Comparison of ENCODE assay signal across 1 mouse cellular context in the genomic region with DNA sequence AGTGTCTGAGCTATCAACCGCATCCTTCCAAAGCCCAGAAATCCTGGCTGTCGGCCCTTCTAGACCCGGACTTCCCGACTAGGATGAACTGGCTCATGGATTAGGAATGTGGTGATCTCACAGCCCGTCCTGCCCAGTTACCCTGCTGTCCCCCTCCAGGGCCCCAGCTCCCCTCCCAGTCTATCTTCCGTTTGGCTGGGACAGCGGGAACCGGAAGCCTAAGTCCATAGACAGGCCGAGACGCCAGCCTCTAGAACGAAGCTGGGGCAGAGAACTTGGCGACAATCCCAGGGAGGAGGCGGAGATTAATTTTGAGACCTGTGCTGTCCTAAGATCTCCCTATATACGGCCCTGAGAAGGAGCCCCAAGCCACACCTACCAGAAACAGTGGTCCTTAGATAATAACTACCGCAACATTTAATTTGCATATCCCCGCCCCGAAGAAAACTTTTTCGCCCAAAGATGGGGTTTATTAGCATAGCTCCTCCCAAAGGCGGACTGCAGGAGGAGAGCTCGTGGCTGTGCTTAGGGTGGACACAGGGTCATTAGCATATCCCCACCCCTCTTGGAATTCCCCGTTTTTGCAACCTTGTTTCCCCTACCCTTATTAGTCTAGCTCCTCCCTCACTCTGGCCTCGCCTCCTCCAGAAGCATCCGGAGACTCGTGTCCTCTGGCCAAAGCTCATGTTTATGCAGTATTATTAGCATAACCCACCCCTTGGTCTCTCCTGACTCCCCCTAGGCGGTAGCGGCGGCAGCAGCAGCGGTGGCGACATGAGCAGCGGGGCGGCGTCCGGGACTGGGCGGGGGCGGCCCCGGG.
A peak's percentile ranks its signal among the peaks of the same experiment; 100 is the strongest.
TF ChIP-seq lines count a peak whose summit lies in the region.

A gene (plus strand): TSS at position 720 of the 820 bp plus-strand sequence.

TF ChIP-seq in CH12.LX, 34 proteins besides CTCF, POLR2A, EP300 and RAD21 (continued from another document):
- TF ChIP-seq MAFK (IDR thresholded peaks at IDR 0.05; ENCODE audit: insufficient replicate concordance, low read length): no peak
- TF ChIP-seq ZC3H11A (IDR thresholded peaks at IDR 0.05; ENCODE audit: low read depth, low read length): no peak
- TF ChIP-seq PAX5 (IDR thresholded peaks at IDR 0.05; ENCODE audit: low read length): no peak
- peak; percentile 51; the same call in 1 of the 2 replicates for TF ChIP-seq HCFC1 (IDR thresholded peaks at IDR 0.05; ENCODE audit: low read depth, low read length)
- no peak for TF ChIP-seq ZNF384 (IDR thresholded peaks at IDR 0.05; ENCODE audit: low read depth, low read length)
- TF ChIP-seq MXI1 (IDR thresholded peaks at IDR 0.05; ENCODE audit: low read depth, low read length): peak; percentile 69; the same call in 1 of the 2 replicates
- peak; percentile 61 for TF ChIP-seq ELF1 (IDR thresholded peaks at IDR 0.05; ENCODE audit: low read depth, low read length)
- TF ChIP-seq SMC3 (IDR thresholded peaks at IDR 0.05; ENCODE audit: low read depth, low read length): no peak
- peak; percentile 84 for TF ChIP-seq MYC (IDR thresholded peaks at IDR 0.05; ENCODE audit: low read depth, low read length)
- peak; percentile 51 for TF ChIP-seq BHLHE40 (IDR thresholded peaks at IDR 0.05; ENCODE audit: low read depth, low read length)
- peak; percentile 8; the same call in 1 of the 2 replicates for TF ChIP-seq NRF1 (IDR thresholded peaks at IDR 0.05; ENCODE audit: low read depth, low read length)
- no peak for TF ChIP-seq MEF2A (IDR thresholded peaks at IDR 0.05; ENCODE audit: borderline replicate concordance, low read depth, low read length)
- TF ChIP-seq SIN3A (IDR thresholded peaks at IDR 0.05; ENCODE audit: low read length): peak; percentile 77
- no peak for TF ChIP-seq CHD2 (IDR thresholded peaks at IDR 0.05; ENCODE audit: low read length)
- TF ChIP-seq UBTF (IDR thresholded peaks at IDR 0.05; ENCODE audit: low read depth, low read length): no peak
- no peak; the same call in 1 of the 2 replicates for TF ChIP-seq E2F4 (IDR thresholded peaks at IDR 0.05; ENCODE audit: insufficient replicate concordance, low read depth, low read length)
- 0 out of 2 replicates have a peak, but pooled peaks have one; percentile 13 for TF ChIP-seq TCF12 (IDR thresholded peaks at IDR 0.05; ENCODE audit: low read depth, low read length)
- TF ChIP-seq JUN (IDR thresholded peaks at IDR 0.05; ENCODE audit: insufficient read depth, low read depth, low read length): no peak
- TF ChIP-seq GABPA (IDR thresholded peaks at IDR 0.05; ENCODE audit: insufficient replicate concordance, low read depth, low read length): no peak
- peak; percentile 69; the same call in 1 of the 2 replicates for TF ChIP-seq MAZ (IDR thresholded peaks at IDR 0.05; ENCODE audit: low read depth, low read length)
- TF ChIP-seq TBP (conservative IDR thresholded peaks at IDR 0.05; ENCODE audit: low read depth, low read length): peak; percentile 81
- TF ChIP-seq JUND (conservative IDR thresholded peaks at IDR 0.05; ENCODE audit: low read depth, low read length): no peak
- TF ChIP-seq ZMIZ1 (IDR thresholded peaks at IDR 0.05; ENCODE audit: low read depth, low read length): 0 out of 2 replicates have a peak, but pooled peaks have one; percentile 46
- no peak for TF ChIP-seq POLR2AphosphoS2 (IDR thresholded peaks at IDR 0.05; ENCODE audit: low read depth, low read length)
- TF ChIP-seq USF1 (IDR thresholded peaks at IDR 0.05; ENCODE audit: low read depth, low read length): no peak
- no peak for TF ChIP-seq RCOR1 (conservative IDR thresholded peaks at IDR 0.05; ENCODE audit: low read depth, low read length)
- TF ChIP-seq ZKSCAN1 (IDR thresholded peaks at IDR 0.05; ENCODE audit: borderline replicate concordance, low read depth, low read length): no peak
- TF ChIP-seq MAX (IDR thresholded peaks at IDR 0.05; ENCODE audit: low read length): peak; percentile 79
- 0 out of 2 replicates have a peak, but pooled peaks have one; percentile 11 for TF ChIP-seq IRF4 (IDR thresholded peaks at IDR 0.05; ENCODE audit: low read depth, low read length)
- TF ChIP-seq USF2 (conservative IDR thresholded peaks at IDR 0.05; ENCODE audit: low read depth, low read length): no peak
- TF ChIP-seq CHD1 (IDR thresholded peaks at IDR 0.05; ENCODE audit: low read depth, low read length): no peak
- TF ChIP-seq KAT2A (IDR thresholded peaks at IDR 0.05; ENCODE audit: insufficient replicate concordance, low read length): 0 out of 2 replicates have a peak, but pooled peaks have one; percentile 19
